Mouse (Mus musculus) MEL (cell line): ENCODE data around the gene Cmtm2b. TPM values are rescaled to one million over a fixed set of nuclear protein-coding genes. Genes with fewer than 3 reads are reported as not detected.

Source experiments
- DNase-seq: peaks from one replicate; pipeline ENCODE4 v3.0.0; 2011; ENCODE audit warnings: low read depth, low spot score
- H3K27ac ChIP-seq: 2 replicates; pipeline ENCODE4 v1.5.1; 2012; ENCODE audit warnings: low read depth, mild to moderate bottlenecking, control low read depth, low read length, moderate library complexity; ENCODE audit not compliant: control insufficient read depth
- H3K27me3 ChIP-seq, 2 experiments: fragments of 150-350 bp in 1 of 2; sonication (generic) in 1 of 2; 2 replicates each; pipeline ENCODE4 v1.6.1; 2012; ENCODE audit warnings: low read length in 2 of 2, mild to moderate bottlenecking in 2 of 2, improper control_type of control experiment in 1 of 2, moderate library complexity in 1 of 2; ENCODE audit not compliant: insufficient read depth in 2 of 2, control insufficient read depth in 1 of 2
- H3K36me3 ChIP-seq, 2 experiments: 2 replicates each; pipeline ENCODE4 v1.6.1; 2012 to 2014; ENCODE audit warnings: low read length in 2 of 2, improper control_type of control experiment in 1 of 2, inconsistent platforms in 1 of 2, mild to moderate bottlenecking in 1 of 2; ENCODE audit not compliant: insufficient read depth in 2 of 2, control insufficient read depth in 1 of 2
- H3K4me1 ChIP-seq, 2 experiments: fragments of 150-350 bp in 1 of 2; sonication (generic) in 1 of 2; 2 replicates each; pipeline ENCODE4 v1.6.1; 2012; ENCODE audit warnings: low read length in 2 of 2, improper control_type of control experiment in 1 of 2, mild to moderate bottlenecking in 1 of 2; ENCODE audit not compliant: insufficient read depth in 2 of 2, control insufficient read depth in 1 of 2
- H3K4me3 ChIP-seq, 2 experiments: fragments of 150-350 bp in 1 of 2; sonication (generic) in 1 of 2; 2 replicates each; pipeline ENCODE4 v1.5.1; 2012; ENCODE audit warnings: low read depth in 2 of 2, low read length in 2 of 2, mild to moderate bottlenecking in 2 of 2, moderate library complexity in 2 of 2, control low read depth in 1 of 2, improper control_type of control experiment in 1 of 2; ENCODE audit not compliant: control insufficient read depth in 1 of 2, insufficient read depth in 1 of 2
- H3K79me2 ChIP-seq: 2 replicates; pipeline ENCODE4 v1.6.1; 2012; ENCODE audit warnings: mild to moderate bottlenecking, low read length, moderate library complexity; ENCODE audit not compliant: control insufficient read depth, poor library complexity, insufficient read depth
- H3K9ac ChIP-seq: 2 replicates; pipeline ENCODE4 v1.6.1; 2012; ENCODE audit warnings: low read depth, mild to moderate bottlenecking, control low read depth, low read length, moderate library complexity; ENCODE audit not compliant: control insufficient read depth, poor library complexity, severe bottlenecking
- H3K9me3 ChIP-seq: fragments of 150-350 bp; sonication (generic); replicated peaks from 2 replicates; pipeline ENCODE4 v1.6.1; 2012; ENCODE audit warnings: mild to moderate bottlenecking, low read length, improper control_type of control experiment, moderate library complexity; ENCODE audit not compliant: insufficient read depth
- CHD1 ChIP-seq: IDR thresholded peaks from 2 replicates; pipeline ENCODE4 v1.6.1; 2012; ENCODE audit warnings: low read depth, mild to moderate bottlenecking, inconsistent platforms, low read length, improper control_type of control experiment
- CHD2 ChIP-seq: IDR thresholded peaks from 2 replicates; pipeline ENCODE4 v1.6.1; 2011; ENCODE audit warnings: low read length, improper control_type of control experiment
- CTCF ChIP-seq, 3 experiments: IDR thresholded peaks in 2 of 3; conservative IDR thresholded peaks in 1 of 3; 2 replicates each; pipeline ENCODE4 v1.5.1; 2011 to 2012; ENCODE audit warnings: low read length in 3 of 3, low read depth in 2 of 3, mild to moderate bottlenecking in 2 of 3, improper control_type of control experiment in 1 of 3, inconsistent platforms in 1 of 3, mixed read lengths in 1 of 3, moderate library complexity in 1 of 3; ENCODE audit not compliant: control insufficient read depth in 1 of 3, insufficient read depth in 1 of 3, poor library complexity in 1 of 3, severe bottlenecking in 1 of 3
- E2F4 ChIP-seq: IDR thresholded peaks from 2 replicates; pipeline ENCODE4 v1.6.1; 2011; ENCODE audit warnings: low read depth, low read length, improper control_type of control experiment, borderline replicate concordance
- ELF1 ChIP-seq: IDR thresholded peaks from 2 replicates; pipeline ENCODE4 v1.6.1; 2014; ENCODE audit warnings: low read depth, mild to moderate bottlenecking, inconsistent platforms, low read length, improper control_type of control experiment, moderate library complexity
- ETS1 ChIP-seq: IDR thresholded peaks from 2 replicates; pipeline ENCODE4 v1.6.1; 2012; ENCODE audit warnings: low read depth, mild to moderate bottlenecking, inconsistent platforms, low read length, improper control_type of control experiment, moderate library complexity
- KAT2A ChIP-seq: conservative IDR thresholded peaks from 2 replicates; pipeline ENCODE4 v1.6.1; 2012; ENCODE audit warnings: low read depth, low read length, improper control_type of control experiment, inconsistent platforms
- MAFK ChIP-seq: IDR thresholded peaks from 2 replicates; pipeline ENCODE4 v1.6.1; 2011; ENCODE audit warnings: low read depth, mild to moderate bottlenecking, low read length, improper control_type of control experiment, borderline replicate concordance
- MAX ChIP-seq: IDR thresholded peaks from 2 replicates; pipeline ENCODE4 v1.6.1; 2011; ENCODE audit warnings: low read length, improper control_type of control experiment
- MAZ ChIP-seq: IDR thresholded peaks from 2 replicates; pipeline ENCODE4 v1.6.1; 2012; ENCODE audit warnings: low read depth, mild to moderate bottlenecking, inconsistent platforms, low read length, improper control_type of control experiment
- MXI1 ChIP-seq: IDR thresholded peaks from 2 replicates; pipeline ENCODE4 v1.6.1; 2011; ENCODE audit warnings: mild to moderate bottlenecking, low read depth, low read length, improper control_type of control experiment
- MYC ChIP-seq: IDR thresholded peaks from 2 replicates; pipeline ENCODE4 v1.6.1; 2011; ENCODE audit warnings: low read depth, mild to moderate bottlenecking, low read length, improper control_type of control experiment, moderate library complexity
- POLR2A ChIP-seq, 2 experiments: IDR thresholded peaks; 2 replicates each; pipeline ENCODE4 v1.6.1; 2011 to 2012; ENCODE audit warnings: low read length in 2 of 2, mild to moderate bottlenecking in 2 of 2, control low read depth in 1 of 2, improper control_type of control experiment in 1 of 2, low read depth in 1 of 2, moderate library complexity in 1 of 2; ENCODE audit not compliant: control insufficient read depth in 1 of 2, insufficient read depth in 1 of 2, poor library complexity in 1 of 2
- POLR2AphosphoS2 ChIP-seq: IDR thresholded peaks from 2 replicates; pipeline ENCODE4 v1.6.1; 2011; ENCODE audit warnings: low read length, improper control_type of control experiment
- POLR2AphosphoS5 ChIP-seq: IDR thresholded peaks from 2 replicates; pipeline ENCODE4 v1.6.1; 2012; ENCODE audit warnings: low read depth, borderline replicate concordance, mild to moderate bottlenecking, inconsistent platforms, low read length, moderate library complexity, mixed read lengths
- RAD21 ChIP-seq: IDR thresholded peaks from 2 replicates; pipeline ENCODE4 v1.6.1; 2011; ENCODE audit warnings: mild to moderate bottlenecking, low read depth, low read length, improper control_type of control experiment
- RCOR1 ChIP-seq: IDR thresholded peaks from 2 replicates; pipeline ENCODE4 v1.6.1; 2012; ENCODE audit warnings: low read depth, mild to moderate bottlenecking, inconsistent platforms, low read length, improper control_type of control experiment
- SIN3A ChIP-seq: IDR thresholded peaks from 2 replicates; pipeline ENCODE4 v1.6.1; 2012; ENCODE audit warnings: low read length, improper control_type of control experiment, inconsistent platforms
- TBP ChIP-seq: IDR thresholded peaks from 2 replicates; pipeline ENCODE4 v1.8.0; 2011; ENCODE audit warnings: low read depth, low read length, improper control_type of control experiment
- TCF12 ChIP-seq: IDR thresholded peaks from 2 replicates; pipeline ENCODE4 v1.6.1; 2014; ENCODE audit warnings: low read depth, mild to moderate bottlenecking, inconsistent platforms, low read length, improper control_type of control experiment, moderate library complexity
- USF2 ChIP-seq, 2 experiments: IDR thresholded peaks; 2 replicates each; pipeline ENCODE4 v1.6.1; 2011 to 2012; ENCODE audit warnings: improper control_type of control experiment in 2 of 2, low read length in 2 of 2, borderline replicate concordance in 1 of 2, inconsistent platforms in 1 of 2, low read depth in 1 of 2, mild to moderate bottlenecking in 1 of 2; ENCODE audit not compliant: insufficient read depth in 1 of 2
- ZC3H11A ChIP-seq: IDR thresholded peaks from 2 replicates; pipeline ENCODE4 v1.6.1; 2012; ENCODE audit warnings: low read depth, mild to moderate bottlenecking, inconsistent platforms, low read length, improper control_type of control experiment
- ZKSCAN1 ChIP-seq: IDR thresholded peaks from 2 replicates; pipeline ENCODE4 v1.6.1; 2012; ENCODE audit warnings: low read depth, mild to moderate bottlenecking, inconsistent platforms, low read length, improper control_type of control experiment, moderate library complexity
- ZMIZ1 ChIP-seq: IDR thresholded peaks from 2 replicates; pipeline ENCODE4 v1.6.1; 2012; ENCODE audit warnings: low read depth, mild to moderate bottlenecking, inconsistent platforms, low read length, improper control_type of control experiment, moderate library complexity
- ZNF384 ChIP-seq: IDR thresholded peaks from 2 replicates; pipeline ENCODE4 v1.6.1; 2012; ENCODE audit warnings: low read depth, mild to moderate bottlenecking, inconsistent platforms, low read length, improper control_type of control experiment
- polyA plus RNA-seq, 2 experiments: library from polyadenylated mRNA; stranded (reverse) in 1 of 2; unstranded in 1 of 2; fragments of >175 nt in 1 of 2; fragments of >200 nt in 1 of 2; gene quantifications; 2 replicates each; pipeline versions ENCODE4 v1.2.1 to v1.2.4; 2012; ENCODE audit warnings: low replicate concordance in 2 of 2, low read depth in 1 of 2; ENCODE audit not compliant: insufficient read length in 2 of 2, insufficient read depth in 1 of 2, missing spikeins in 1 of 2
- total RNA-seq: library from RNA; depleted of rRNA; stranded (reverse); fragments of 300-350 nt; gene quantifications from 2 replicates; pipeline ENCODE4 v1.2.3, GENCODE M21; 2012

Gene Cmtm2b
- total and polyA plus RNA-seq, 3 experiments: not detected

DNA sequence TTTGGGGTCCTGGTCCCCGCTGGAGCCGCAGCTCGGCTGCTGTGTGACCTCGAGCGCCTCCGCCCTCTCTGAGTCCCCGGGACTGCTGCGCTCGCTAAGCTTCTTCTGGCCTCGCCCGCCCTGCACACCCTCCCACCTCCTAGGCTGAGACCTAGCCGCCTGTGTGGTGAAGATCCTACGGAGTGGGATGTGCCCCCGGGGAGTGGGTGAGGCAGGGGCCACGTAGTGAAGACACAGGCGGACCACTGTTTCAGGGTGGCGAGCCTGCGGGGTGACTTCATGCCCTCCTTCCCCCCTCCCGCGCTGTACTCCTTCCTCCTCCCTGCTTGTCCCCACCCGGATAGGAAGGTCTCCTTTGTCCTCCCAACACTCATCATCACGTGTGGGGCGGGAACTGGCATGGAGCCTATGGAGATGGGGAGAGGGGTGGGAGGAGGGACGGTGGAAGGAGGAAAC is 19.1 kb downstream of the Cmtm2b start (continued):
- 0 out of 2 replicates have a peak, but pooled peaks have one; percentile 5 for TF ChIP-seq MYC
- TF ChIP-seq RAD21: no peak
- no peak for TF ChIP-seq KAT2A
- TF ChIP-seq ZNF384: no peak
- no peak for TF ChIP-seq CHD1
- TF ChIP-seq MAX: peak; percentile 74
- no peak for TF ChIP-seq RCOR1
- TF ChIP-seq, all 39 proteins: peak for 10

- peaks cover 0 to 9% of the 10 kb centered on the region in 2 experiments; a peak in 2 of 4 replicates for H3K36me3 ChIP-seq
- DNase-seq: no peak
- H3K27me3 ChIP-seq: no peaks in the 10 kb centered on the region
- peak overlapping the region; percentile 59 to 90; a peak in 2 of 4 replicates for H3K4me3 ChIP-seq
- TF ChIP-seq POLR2A (IDR thresholded peaks at IDR 0.05; ENCODE audit: control insufficient read depth in 1 of 2, insufficient read depth in 1 of 2, low read depth in 1 of 2, low read length in 2 of 2, poor library complexity in 1 of 2): 0 out of 4 replicates have a peak, but pooled peaks of 1 of the 2 experiments have one; percentile 2
- no peak for TF ChIP-seq ZKSCAN1
- peak overlapping the region; percentile 10 for H3K9ac ChIP-seq
- H3K4me1 ChIP-seq: peaks cover 0 to 7% of the 10 kb centered on the region in 2 experiments; a peak in 2 of 4 replicates
- peaks cover 10% of the 10 kb centered on the region for H3K79me2 ChIP-seq
- H3K27ac ChIP-seq: peak overlapping the region; percentile 11
- no peaks in the 10 kb centered on the region for H3K9me3 ChIP-seq
Observed at GRCm38 (mm10) chr8:104341678-104342077, 19.6 kb downstream of the Cmtm2b start.

DNA sequence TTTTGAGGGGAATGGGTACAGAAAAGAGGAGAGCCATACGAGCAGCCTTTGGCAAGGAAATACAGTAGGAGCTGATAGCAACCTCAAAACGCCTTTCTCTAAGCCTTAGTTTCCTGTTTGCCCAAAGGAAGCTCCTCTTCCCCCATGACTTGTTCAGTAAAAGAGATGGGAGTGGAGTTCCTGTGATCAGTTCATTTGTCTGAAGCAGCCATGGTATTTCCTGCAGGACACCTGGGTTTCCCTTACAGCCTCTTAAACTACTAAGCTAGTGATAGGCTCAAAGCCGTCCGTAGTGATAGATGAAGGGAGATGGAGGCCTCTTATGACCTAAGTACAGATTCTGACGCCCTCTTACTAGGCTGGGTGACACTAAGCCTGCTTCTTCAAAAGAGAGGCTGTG is 20.4 kb downstream of the Cmtm2b start:
- H3K9me3 ChIP-seq: no peaks in the 10 kb centered on the region
- H3K36me3 ChIP-seq: peaks cover 0 to 9% of the 10 kb centered on the region in 2 experiments; a peak in 2 of 4 replicates
- H3K79me2 ChIP-seq: peaks cover 10% of the 10 kb centered on the region
- H3K4me3 ChIP-seq: no peak overlapping the region
- H3K4me1 ChIP-seq: peaks cover 0 to 7% of the 10 kb centered on the region in 2 experiments; a peak in 2 of 4 replicates
- no peaks in the 10 kb centered on the region for H3K27me3 ChIP-seq
- no peak for DNase-seq
- no peak overlapping the region for H3K27ac ChIP-seq
- H3K9ac ChIP-seq: no peak overlapping the region
- no peak for TF ChIP-seq RAD21
- TF ChIP-seq POLR2AphosphoS5: no peak
- no peak for TF ChIP-seq CHD2
- no peak for TF ChIP-seq MAZ
- TF ChIP-seq POLR2AphosphoS2: no peak
- no peak for TF ChIP-seq USF2 (IDR thresholded peaks at IDR 0.05; ENCODE audit: borderline replicate concordance in 1 of 2, insufficient read depth in 1 of 2, low read depth in 1 of 2, low read length in 2 of 2)
- no peak for TF ChIP-seq E2F4
- TF ChIP-seq ETS1: no peak
- no peak for TF ChIP-seq SIN3A
- no peak for TF ChIP-seq ZMIZ1
- no peak for TF ChIP-seq TCF12
- no peak for TF ChIP-seq MYC
- no peak for TF ChIP-seq MXI1
- TF ChIP-seq CTCF (IDR thresholded peaks at IDR 0.05 in 2 of 3, conservative IDR thresholded peaks at IDR 0.05 in 1 of 3; ENCODE audit: control insufficient read depth in 1 of 3, insufficient read depth in 1 of 3, low read depth in 2 of 3, low read length in 3 of 3, poor library complexity in 1 of 3, severe bottlenecking in 1 of 3): no peak
- TF ChIP-seq ZC3H11A: no peak
- no peak for TF ChIP-seq ELF1
- TF ChIP-seq TBP: no peak
- TF ChIP-seq ZNF384: no peak
- TF ChIP-seq ZKSCAN1: no peak
- TF ChIP-seq MAFK: no peak
